Mouse (Mus musculus): ENCODE measurements around the gene Edem1. TPM values are rescaled to one million over a fixed set of nuclear protein-coding genes. Genes with fewer than 3 reads are reported as not detected.

Edem1 gene
- polyA plus RNA-seq (2012; rRNA removed), result 41.5 and 54.5 TPM in 2 replicates

GRCm38 (mm10) chr6:108828234-108828868 lies at the start of gene Edem1:
Gene Edem1, plus strand, starts transcription at chr6:108828641.
- 1% methylated on average over 66 of the region's 67 CpGs for WGBS
- DNase-seq (ENCODE audit: low read depth, low spot score), result peak; percentile 91

- 56% methylated on average over 6 of the region's 6 CpGs for WGBS
- no peak for DNase-seq (ENCODE audit: low read depth, low spot score)
Measured at GRCm38 (mm10) chr6:108781865-108782264, 46.6 kb upstream of the Edem1 start.

- peak; percentile 91 for DNase-seq (ENCODE audit: low read depth, low spot score)
- 10% methylated on average over 36 of the region's 36 CpGs for WGBS
Measured at GRCm38 (mm10) chr6:108782526-108783183, 45.8 kb upstream of the Edem1 start, which contains the start of gene Arl8b. Gene Arl8b, plus strand, starts transcription at chr6:108783099.

- WGBS, result under 1% methylated on average over 57 of the region's 57 CpGs
Measured at GRCm38 (mm10) chr6:108783184-108783881, 45.1 kb upstream of the Edem1 start.

GRCm38 (mm10) chr6:108784056-108784455 lies 44.4 kb upstream of the Edem1 start:
- peak; percentile 50 for DNase-seq (ENCODE audit: low read depth, low spot score)
- WGBS, result 5% methylated on average over 11 of the region's 11 CpGs

More at GRCm38 (mm10) chr6:108783184-108783881, 45.1 kb upstream of the Edem1 start:
- no peak for DNase-seq (ENCODE audit: low read depth, low spot score)

- WGBS, result 10% methylated on average over 5 of the region's 5 CpGs
- no peak for DNase-seq (ENCODE audit: low read depth, low spot score)
Measured at GRCm38 (mm10) chr6:108784796-108785195, 43.6 kb upstream of the Edem1 start.

- DNase-seq (ENCODE audit: low read depth, low spot score), result no peak
- WGBS, result 41% methylated on average over 3 of the region's 3 CpGs
Measured at GRCm38 (mm10) chr6:108785551-108785950, 42.9 kb upstream of the Edem1 start.

GRCm38 (mm10) chr6:108791498-108791897 lies 36.9 kb upstream of the Edem1 start:
- WGBS, result 50% methylated on average over 5 of the region's 5 CpGs
- no peak for DNase-seq (ENCODE audit: low read depth, low spot score)

GRCm38 (mm10) chr6:108795912-108796311 lies 32.5 kb upstream of the Edem1 start:
- no peak for DNase-seq (ENCODE audit: low read depth, low spot score)
- WGBS, result 77% methylated on average over 1 of the region's 1 CpGs

- 54% methylated on average over 2 of the region's 2 CpGs for WGBS
- no peak for DNase-seq (ENCODE audit: low read depth, low spot score)
Measured at GRCm38 (mm10) chr6:108796706-108797105, 31.7 kb upstream of the Edem1 start.

- DNase-seq (ENCODE audit: low read depth, low spot score), result no peak
- WGBS, result 43% methylated on average over 1 of the region's 1 CpGs
Measured at GRCm38 (mm10) chr6:108805194-108805593, 23.2 kb upstream of the Edem1 start.

- DNase-seq (ENCODE audit: low read depth, low spot score), result no peak
- 47% methylated on average over 7 of the region's 7 CpGs for WGBS
Measured at GRCm38 (mm10) chr6:108805871-108806270, 22.6 kb upstream of the Edem1 start.

- no peak for DNase-seq (ENCODE audit: low read depth, low spot score)
- 70% methylated on average over 3 of the region's 3 CpGs for WGBS
Measured at GRCm38 (mm10) chr6:108807446-108807845, 21.0 kb upstream of the Edem1 start.

- 42% methylated on average over 1 of the region's 1 CpGs for WGBS
- DNase-seq (ENCODE audit: low read depth, low spot score), result no peak
Measured at GRCm38 (mm10) chr6:108808786-108809185, 19.7 kb upstream of the Edem1 start.

GRCm38 (mm10) chr6:108810237-108810636 lies 18.2 kb upstream of the Edem1 start:
- 82% methylated on average over 10 of the region's 10 CpGs for WGBS
- DNase-seq (ENCODE audit: low read depth, low spot score), result no peak

GRCm38 (mm10) chr6:108812134-108812533 lies 16.3 kb upstream of the Edem1 start:
- no peak for DNase-seq (ENCODE audit: low read depth, low spot score)
- WGBS, result 49% methylated on average over 2 of the region's 2 CpGs

- 78% methylated on average over 4 of the region's 4 CpGs for WGBS
- no peak for DNase-seq (ENCODE audit: low read depth, low spot score)
Measured at GRCm38 (mm10) chr6:108817510-108817909, 10.9 kb upstream of the Edem1 start.

GRCm38 (mm10) chr6:108824816-108825545 lies 3.5 kb upstream of the Edem1 start:
- no peak for DNase-seq (ENCODE audit: low read depth, low spot score)
- WGBS, result 63% methylated on average over 7 of the region's 7 CpGs

GRCm38 (mm10) chr6:108826070-108826469 lies 2.4 kb upstream of the Edem1 start:
- 55% methylated on average over 3 of the region's 3 CpGs for WGBS
- DNase-seq (ENCODE audit: low read depth, low spot score), result no peak

GRCm38 (mm10) chr6:108827336-108827920 lies 1.0 kb upstream of the Edem1 start:
- 26% methylated on average over 5 of the region's 5 CpGs for WGBS
- no peak for DNase-seq (ENCODE audit: low read depth, low spot score)
